Mouse (Mus musculus) c-Kit-positive CD71-positive TER-119-negative erythroid progenitor cells, embryonic 14.5 days (primary cell): ENCODE results near the gene Tmem63a.
A peak's percentile ranks its signal among the peaks of the same experiment; 100 is the strongest.
"Not testable (repeated sequence)": the region's sequence is repeated elsewhere in the genome, so short reads cannot be mapped to it uniquely, and the experiment has no call there.

Experiments
- DNase-seq: peaks from one replicate; pipeline ENCODE4 v3.0.0-alpha.2; 2013; ENCODE audit warnings: low read depth

The Tmem63a gene

DNA sequence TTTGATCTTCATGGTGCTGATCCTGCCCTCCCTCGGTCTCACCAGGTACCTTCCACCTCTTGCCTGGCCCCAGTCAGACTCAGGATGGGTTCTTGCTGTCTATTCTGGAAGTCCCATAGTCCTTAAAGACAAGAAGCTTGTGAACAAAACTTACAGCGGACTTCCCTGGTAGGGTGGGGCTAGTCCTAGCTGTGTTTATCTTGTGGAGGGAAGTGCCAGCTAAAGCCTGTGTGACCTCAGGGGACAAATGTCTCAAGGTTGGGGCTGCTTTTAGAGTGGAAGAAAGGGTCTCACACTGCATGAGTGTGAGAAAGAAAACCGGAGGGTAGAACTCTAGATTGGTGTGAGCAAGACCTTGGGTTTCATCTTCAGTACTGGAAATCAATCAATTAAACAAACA lies 23.6 kb downstream of the Tmem63a start:
- no peak for DNase-seq

DNA sequence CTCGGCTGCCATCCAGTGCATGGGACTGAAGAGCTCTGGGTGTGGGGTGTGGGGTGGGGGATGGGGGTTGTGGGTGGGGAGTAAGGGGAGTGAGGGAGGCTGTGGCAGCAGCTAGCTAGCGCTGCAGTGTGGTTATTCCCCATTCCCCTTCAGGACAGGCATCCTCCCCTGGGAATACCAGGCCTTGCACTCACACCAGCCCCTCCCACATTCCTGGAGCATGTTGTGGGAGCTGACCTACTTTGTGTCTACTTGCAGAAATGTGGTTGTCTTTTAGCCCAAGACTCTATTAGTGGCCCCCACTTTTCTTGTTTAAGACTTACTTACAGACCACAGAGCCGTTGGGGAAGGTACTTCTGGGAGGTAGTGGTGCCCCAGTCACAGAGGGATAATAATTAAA lies 24.4 kb downstream of the Tmem63a start:
- DNase-seq = no peak

- DNase-seq = no peak
Measured at GRCm38 (mm10) chr1:180967261-180967660, 25.1 kb downstream of the Tmem63a start.

DNA sequence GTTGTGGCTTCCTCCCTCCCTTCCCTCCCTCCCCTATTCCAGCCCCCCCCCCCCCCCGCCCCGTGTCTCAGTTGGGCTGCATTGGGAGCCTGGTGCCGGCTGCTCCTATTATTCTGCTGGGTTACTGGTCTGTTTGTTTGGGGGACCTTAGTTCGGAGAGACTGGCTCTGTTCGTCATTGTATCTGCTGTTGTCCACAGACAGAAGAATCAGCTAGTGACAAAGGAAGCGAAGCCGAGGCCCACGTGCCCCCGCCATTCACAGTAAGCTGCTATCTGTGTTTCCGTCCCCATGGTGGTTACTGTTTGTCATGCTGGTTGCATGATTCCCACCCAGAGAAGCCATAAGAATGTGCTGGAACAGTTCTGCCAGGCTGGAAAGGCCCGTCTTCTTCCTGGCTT lies 30.8 kb downstream of the Tmem63a start:
- no peak for DNase-seq

DNA sequence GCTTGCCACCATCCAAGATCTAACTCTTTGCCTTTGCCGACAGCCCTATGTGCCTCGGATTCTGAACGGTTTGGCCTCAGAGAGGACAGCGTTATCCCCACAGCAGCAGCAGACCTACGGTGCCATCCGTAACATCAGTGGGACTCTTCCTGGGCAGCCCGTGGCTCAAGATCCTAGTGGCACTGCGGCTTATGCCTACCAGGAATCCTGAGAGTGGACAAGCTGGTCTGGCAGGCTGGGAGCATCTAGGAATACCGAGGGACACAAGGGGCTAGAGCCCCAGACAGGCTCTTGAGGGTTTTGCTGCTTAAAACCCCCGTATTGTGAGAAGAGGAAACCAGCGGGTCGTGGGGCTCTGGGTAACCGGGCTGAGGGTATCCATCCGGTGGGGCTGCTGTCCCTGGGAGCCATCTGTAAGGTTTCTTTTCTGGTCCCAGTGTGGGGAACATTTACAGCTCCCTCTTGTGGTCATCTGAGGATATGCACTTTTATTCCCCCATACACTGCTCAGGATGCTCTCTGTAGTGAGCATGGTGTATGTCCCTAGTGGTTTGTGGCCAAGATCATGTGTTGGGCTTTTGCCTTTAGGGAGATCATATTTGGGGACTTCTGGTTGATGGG lies 32.1 kb downstream of the Tmem63a start:
- DNase-seq = peak; percentile 52

DNA sequence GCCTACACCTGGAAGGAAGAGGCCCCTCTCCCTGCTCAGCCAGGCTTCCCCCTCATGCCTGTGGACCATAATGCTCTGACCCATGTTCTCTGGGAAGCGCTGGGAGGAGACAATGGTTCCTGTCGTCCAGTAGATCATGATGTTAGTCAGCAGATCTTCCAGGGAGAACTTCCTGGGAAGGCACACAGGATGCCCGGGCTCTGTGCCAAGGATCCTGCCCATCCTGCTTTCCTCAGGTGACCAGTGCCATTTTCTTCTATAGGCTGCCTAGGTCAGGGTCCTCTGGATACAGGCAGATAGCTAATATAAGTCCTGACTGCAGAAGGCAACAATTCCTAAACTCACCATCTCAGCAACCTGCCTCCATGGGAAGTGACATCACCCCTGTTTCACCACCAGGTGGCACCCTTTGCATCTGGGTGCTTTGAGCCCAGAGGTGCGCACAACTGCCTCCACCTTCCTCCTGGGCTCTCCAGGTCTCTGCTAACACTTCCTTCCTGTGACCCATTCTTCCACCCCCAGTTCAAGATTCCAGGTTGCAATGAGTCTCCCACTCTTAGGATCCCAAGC lies 34.1 kb downstream of the Tmem63a start:
- DNase-seq = peak; percentile 54

DNA sequence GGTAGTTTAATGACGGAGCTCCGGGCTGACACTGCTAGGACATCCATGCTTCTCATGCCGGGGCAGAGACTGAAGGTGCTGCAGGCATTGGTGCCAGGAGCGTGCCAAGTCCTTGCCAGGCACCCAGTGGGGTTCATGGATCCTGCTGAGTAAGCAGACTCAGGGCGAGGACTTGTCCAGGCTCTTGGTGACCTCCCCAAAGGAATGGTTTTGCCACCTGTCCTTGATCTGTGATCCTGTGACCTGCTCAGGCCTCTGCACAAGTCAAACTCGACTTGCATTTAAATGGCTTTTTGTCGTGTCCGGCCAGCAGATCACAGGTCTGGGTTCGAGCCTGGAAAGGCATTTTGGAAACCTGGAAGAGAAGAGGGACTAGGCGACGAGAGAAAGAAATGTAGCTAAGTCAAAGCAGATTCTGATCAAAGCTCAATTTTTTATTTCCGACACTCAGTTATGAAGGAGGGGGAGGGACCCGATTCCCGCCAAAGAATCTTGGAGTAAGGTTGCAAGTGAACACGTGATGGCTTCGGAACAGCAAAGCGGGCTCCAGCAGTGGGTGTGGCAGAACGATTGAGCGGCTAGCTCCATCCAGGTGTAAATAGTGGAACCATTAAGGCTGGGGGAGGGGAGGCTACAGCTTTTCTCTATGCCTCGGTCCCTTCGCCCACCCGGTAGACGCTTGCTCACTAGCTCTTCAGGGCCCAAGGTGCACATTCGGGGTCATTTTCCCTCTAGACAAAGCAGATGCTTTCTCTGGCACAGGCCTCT lies 37.5 kb downstream of the Tmem63a start:
- DNase-seq = no peak

GRCm38 (mm10) chr1:180980464-180980863 lies 38.3 kb downstream of the Tmem63a start:
- no peak for DNase-seq

DNA sequence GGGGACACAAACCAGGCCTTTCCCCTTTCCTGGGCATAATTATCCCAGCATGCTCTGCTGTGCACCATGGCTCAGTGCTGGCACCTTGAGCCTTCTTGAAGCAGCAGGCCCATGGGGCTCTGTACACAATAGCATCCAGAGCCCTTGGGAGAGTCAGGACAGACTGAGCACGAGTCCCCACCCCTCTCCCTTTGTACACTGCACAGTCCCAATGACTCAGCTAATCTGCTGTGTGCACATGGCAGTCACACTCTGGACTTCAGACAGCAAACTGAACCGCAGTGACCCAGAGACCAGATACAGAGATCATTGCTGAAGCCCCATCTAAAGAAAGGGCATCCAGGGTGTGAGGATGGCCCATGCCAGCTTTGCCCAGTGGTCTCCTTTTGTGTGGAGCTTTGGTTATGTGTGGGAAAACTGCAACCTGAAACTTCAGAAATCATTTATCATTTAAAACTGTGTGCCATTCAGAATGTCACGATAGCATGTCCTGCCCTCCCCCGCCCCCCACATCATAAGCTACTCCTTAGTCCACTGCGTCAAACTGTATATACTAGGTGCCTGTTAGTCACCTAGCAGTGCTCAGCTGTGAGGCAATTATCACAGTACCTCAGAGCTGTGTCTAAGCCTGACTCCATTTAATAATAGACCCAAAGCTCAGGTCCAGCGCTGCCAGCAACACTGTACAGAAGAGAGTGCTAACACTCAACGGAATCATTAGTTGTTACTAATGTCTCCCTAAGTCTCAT lies 39.3 kb downstream of the Tmem63a start:
- not testable (repeated sequence) for DNase-seq

- no peak for DNase-seq
Measured at GRCm38 (mm10) chr1:180986701-180987100, 44.6 kb downstream of the Tmem63a start.

DNA sequence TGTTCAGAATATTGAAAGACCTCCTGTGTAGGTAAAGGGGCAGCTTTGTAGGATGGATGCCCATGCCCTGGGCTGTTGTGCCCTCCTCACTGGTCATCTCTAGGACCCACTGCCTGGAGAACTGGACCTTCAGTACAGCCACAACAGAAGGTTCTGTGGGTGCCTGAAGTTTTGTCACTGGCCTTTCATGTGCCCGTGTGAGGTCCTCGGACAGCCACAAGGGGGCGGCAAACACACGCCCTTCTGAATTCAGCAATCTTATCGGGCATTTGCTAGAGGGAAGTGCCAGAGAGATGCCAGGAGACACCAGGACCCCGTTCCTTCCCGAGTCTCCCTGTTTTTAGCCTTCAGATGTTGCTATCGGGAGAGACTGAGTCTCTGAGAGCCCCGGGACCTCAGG lies 45.6 kb downstream of the Tmem63a start:
- peak; percentile 66 for DNase-seq

GRCm38 (mm10) chr1:180990671-180991070 lies 48.5 kb downstream of the Tmem63a start:
- DNase-seq = no peak

DNA sequence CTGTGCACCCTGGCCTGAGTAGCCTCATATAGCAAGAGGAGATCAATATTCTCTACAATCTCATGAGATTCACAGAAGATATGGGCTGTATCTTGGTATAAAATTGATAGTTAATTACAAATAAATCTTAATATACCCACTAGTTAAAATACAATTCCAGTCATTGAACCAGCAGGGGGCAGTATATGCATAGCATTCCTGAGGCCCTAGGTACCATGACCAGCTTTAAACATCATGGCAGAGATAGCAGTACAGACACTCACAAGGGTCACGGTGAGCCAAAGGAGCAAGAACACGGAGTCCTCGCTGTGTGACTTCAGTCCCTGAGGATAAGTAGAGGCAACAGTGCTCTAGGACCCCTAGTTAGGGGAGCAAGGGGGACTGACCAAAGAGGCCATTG lies 50.0 kb downstream of the Tmem63a start:
- DNase-seq = peak; percentile 44

DNA sequence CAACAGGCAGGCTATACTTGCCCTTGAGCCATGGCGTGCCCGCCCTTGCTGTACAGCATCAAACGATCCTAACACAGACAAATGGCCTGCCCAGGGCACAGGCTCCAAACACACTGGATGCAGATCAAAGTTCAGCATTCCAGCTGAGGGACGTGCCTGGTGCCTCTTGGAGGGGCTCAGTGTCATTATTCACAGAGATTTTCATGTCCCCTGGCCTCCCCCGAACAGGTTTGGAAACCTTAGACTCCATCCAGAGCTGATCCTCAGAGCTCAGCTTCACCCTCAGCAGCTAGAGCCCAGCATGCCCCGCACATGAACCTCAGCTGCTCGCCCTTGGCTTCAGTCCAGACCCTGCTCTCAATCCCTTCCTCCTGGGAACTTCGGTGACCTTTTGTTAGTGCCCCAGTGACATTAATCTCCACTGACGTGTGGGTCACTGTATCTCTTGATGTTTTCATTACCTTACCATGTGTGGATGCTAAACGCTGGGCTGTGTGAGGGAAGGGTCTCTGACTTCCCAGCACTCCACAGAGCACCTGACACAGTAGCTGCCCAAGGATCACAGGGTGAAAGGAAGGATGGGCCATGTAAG lies 58.5 kb downstream of the Tmem63a start:
- no peak for DNase-seq

DNA sequence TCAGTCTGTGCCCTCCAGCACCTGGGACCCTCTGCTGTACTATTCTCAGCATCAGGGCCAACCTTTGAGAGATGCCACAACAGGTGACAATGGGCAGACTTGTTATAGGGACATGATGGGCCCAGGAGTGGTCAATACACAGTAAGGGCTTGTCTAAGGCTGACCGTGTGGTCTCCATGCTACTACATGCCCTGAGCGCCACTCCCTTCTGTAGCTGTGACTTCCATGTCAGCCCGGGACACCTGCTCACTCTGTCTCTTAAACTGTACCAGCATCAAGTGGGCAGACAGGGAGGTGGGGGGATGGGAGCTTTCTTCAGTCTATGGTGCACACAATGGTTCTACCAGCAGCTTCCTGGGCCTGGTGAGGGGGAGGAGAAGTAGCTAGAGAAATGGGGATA lies 59.1 kb downstream of the Tmem63a start:
- DNase-seq = no peak

DNA sequence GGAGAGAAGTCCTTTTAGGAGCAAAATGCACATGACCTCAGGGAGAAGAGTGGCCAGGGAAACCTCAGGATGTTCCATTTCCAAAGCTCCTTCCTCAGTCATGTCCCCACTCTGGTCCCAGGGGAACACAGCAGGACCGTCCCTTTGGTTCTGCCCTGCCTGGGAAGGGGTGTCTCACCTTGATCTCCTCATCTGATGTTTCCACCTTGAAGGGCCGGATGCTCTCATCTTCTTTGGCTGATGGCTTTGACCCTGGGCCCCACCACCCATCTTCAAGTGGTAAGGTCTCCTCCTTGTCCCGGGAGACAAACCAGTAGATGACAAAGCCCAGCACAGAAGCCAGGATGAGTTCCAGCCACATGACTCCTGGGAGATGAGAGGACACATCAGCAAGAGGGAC lies 59.5 kb downstream of the Tmem63a start:
- no peak for DNase-seq

DNA sequence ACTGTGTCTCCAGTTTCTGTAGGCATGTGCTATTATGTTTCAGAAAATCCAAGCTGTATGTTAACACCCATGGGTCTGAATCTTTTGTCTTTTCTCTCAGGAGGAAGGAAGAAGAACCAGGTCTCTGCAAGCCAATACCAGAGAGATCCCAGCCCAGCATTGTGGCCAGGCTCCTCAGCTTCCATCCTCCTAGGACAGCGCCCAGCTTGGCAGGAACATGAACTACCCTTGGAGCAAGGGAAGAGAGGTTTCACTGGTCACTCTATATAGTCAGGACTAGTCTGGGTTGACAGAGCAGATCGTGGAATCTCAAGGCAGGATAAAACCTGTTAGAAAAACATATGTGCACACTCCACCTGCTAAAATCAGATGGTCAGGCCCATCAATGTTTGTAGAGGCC lies 61.6 kb downstream of the Tmem63a start:
- DNase-seq = no peak

DNA sequence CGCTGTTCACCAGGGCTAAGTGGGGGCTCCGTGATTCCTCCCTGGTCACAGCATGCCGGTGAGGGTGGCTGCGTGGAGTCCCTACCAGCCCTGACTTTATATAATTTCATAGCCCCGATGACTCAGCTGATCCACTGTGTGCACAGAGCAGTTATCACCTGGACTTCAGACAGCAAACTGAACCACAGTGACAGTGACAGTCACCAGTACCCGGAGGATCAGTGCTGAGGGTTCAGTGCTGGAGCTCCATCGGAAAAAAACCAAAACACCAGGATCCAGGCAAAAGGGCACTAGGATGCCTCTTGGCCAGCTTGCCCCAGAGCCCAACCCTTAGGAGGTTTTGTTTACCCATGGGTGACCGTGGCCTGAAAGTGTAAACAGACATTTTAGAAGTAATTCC lies 63.2 kb downstream of the Tmem63a start:
- DNase-seq = no peak

- DNase-seq = no peak
Measured at GRCm38 (mm10) chr1:181007831-181008230, 65.7 kb downstream of the Tmem63a start.

DNA sequence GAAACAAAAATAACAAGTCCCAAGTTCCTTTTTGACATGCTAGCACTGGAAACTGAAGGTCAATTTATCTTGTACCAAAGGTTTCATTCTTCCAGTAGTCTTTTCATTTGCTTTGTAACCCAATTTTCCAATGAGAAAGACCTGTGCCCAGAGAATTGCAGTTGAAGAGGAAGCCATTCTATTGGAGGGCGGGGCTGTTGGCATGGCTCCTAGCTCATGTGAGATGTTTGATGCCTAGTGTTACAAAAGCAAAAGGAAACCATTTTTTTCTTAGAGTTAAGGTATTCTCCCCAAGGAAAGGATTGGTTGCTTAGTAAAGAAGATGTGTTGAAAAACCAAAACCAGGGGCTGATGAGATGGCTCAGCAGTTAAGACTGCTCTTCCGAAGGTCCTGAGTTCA lies 66.1 kb downstream of the Tmem63a start:
- no peak for DNase-seq

GRCm38 (mm10) chr1:181009011-181009590 lies 67.0 kb downstream of the Tmem63a start:
- no peak for DNase-seq

GRCm38 (mm10) chr1:181009754-181010153 lies 67.6 kb downstream of the Tmem63a start:
- DNase-seq = no peak
